Mouse (Mus musculus) stomach, postnatal 0 days (tissue): ENCODE data around the gene Rbm4b. TPM values are rescaled to one million over a fixed set of nuclear protein-coding genes. Genes with fewer than 3 reads are reported as not detected.
A peak's percentile ranks its signal among the peaks of the same experiment; 100 is the strongest.

Experiments used
- ATAC-seq: fragments of 200-750 bp; cut with Nextera tagmentation; 2 replicates; pipeline ENCODE4 v1.8.0; 2017; ENCODE audit not compliant: low FRiP score, low TSS enrichment
- DNase-seq: peaks from one replicate; pipeline ENCODE4 v3.0.0-alpha.2; 2016; ENCODE audit warnings: low spot score
- H3K27ac ChIP-seq: fragments of 300-500 bp; sonication (generic); replicated peaks from 2 replicates; pipeline ENCODE4 v1.5.1; 2014; ENCODE audit warnings: mild to moderate bottlenecking, control low read depth
- H3K27me3 ChIP-seq: fragments of 300-500 bp; sonication (generic); 2 replicates; pipeline ENCODE4 v1.6.1; 2014; ENCODE audit warnings: low read length; ENCODE audit not compliant: control insufficient read depth, insufficient read depth
- H3K36me3 ChIP-seq: fragments of 300-500 bp; sonication (generic); 2 replicates; pipeline ENCODE4 v1.6.1; 2014; ENCODE audit warnings: low read length, mixed read lengths; ENCODE audit not compliant: control insufficient read depth, insufficient read depth
- H3K4me1 ChIP-seq: fragments of 300-500 bp; sonication (generic); replicated peaks from 2 replicates; pipeline ENCODE4 v1.6.1; 2014; ENCODE audit warnings: antibody characterized with exemption; ENCODE audit not compliant: control insufficient read depth, insufficient read depth
- H3K4me2 ChIP-seq: fragments of 300-500 bp; sonication (generic); replicated peaks from 2 replicates; pipeline ENCODE4 v1.6.1; 2014; ENCODE audit warnings: low read depth, mild to moderate bottlenecking, control low read depth, moderate library complexity
- H3K4me3 ChIP-seq: fragments of 300-500 bp; sonication (generic); 2 replicates; pipeline ENCODE4 v1.5.1; 2014; ENCODE audit warnings: low read depth, low read length, control low read depth
- H3K9ac ChIP-seq: fragments of 300-500 bp; sonication (generic); 2 replicates; pipeline ENCODE4 v1.6.1; 2014; ENCODE audit warnings: mild to moderate bottlenecking, low read length, control low read depth, mixed read lengths
- H3K9me3 ChIP-seq: fragments of 300-500 bp; sonication (generic); 2 replicates; pipeline ENCODE4 v1.6.1; 2016; ENCODE audit warnings: low read length; ENCODE audit not compliant: control insufficient read depth
- CTCF ChIP-seq: IDR thresholded peaks from 2 replicates; pipeline ENCODE4 v1.5.1; 2016; ENCODE audit warnings: antibody characterized with exemption, low read depth, mild to moderate bottlenecking, moderate library complexity
- EP300 ChIP-seq: optimal IDR thresholded peaks from 2 replicates; pipeline ENCODE3; 2016; ENCODE audit warnings: antibody characterized with exemption
- WGBS: fragments of 180-500 bp; shearing (Covaris S2); extraction: QIAGEN DNeasy Blood & Tissue Kit; methylation state at CpG from one replicate; pipeline ENCODE4 v1.1.7; 2014; 5-methylcytosine and 5-hydroxymethylcytosine counted together
- polyA plus RNA-seq: library from polyadenylated mRNA; unstranded; fragments of >200 nt; fragmentation: Nextera tagmentation; extraction: Ambion mirVana; gene quantifications from 2 replicates; pipeline ENCODE4 v1.2.1, GENCODE M21; 2015

Rbm4b gene
- polyA plus RNA-seq, 1 experiment from 2014 or later = 17.6 TPM

GRCm38 (mm10) chr19:4745681-4746080 is 10.6 kb upstream of the Rbm4b start:
- no peak overlapping the region for H3K4me2 ChIP-seq

GRCm38 (mm10) chr19:4746611-4747010 is 9.7 kb upstream of the Rbm4b start:
- Histone ChIP-seq H3K4me3 (no peak overlapping the region), H3K27ac (no peak overlapping the region), H3K4me1 (no peaks in the 10 kb centered on the region), H3K4me2 (no peak overlapping the region), H3K36me3 (no peaks in the 10 kb centered on the region), H3K27me3 (no peaks in the 10 kb centered on the region), H3K9me3 (no peaks in the 10 kb centered on the region), H3K9ac (no peak overlapping the region)
- ATAC-seq = no peak
- TF ChIP-seq EP300 (no peak), CTCF (no peak)
- DNase-seq = no peak
- WGBS = 77% methylated on average over 14 of the region's 14 CpGs

More at GRCm38 (mm10) chr19:4745681-4746080, 10.6 kb upstream of the Rbm4b start:
- no peak for TF ChIP-seq CTCF
- no peak for TF ChIP-seq EP300
- Histone ChIP-seq H3K9ac (no peak overlapping the region), H3K27ac (no peak overlapping the region), H3K4me1 (no peaks in the 10 kb centered on the region), H3K27me3 (no peaks in the 10 kb centered on the region), H3K36me3 (no peaks in the 10 kb centered on the region), H3K9me3 (no peaks in the 10 kb centered on the region), H3K4me3 (no peak overlapping the region)
- 92% methylated on average over 10 of the region's 10 CpGs for WGBS
- no peak for ATAC-seq
- no peak for DNase-seq

DNA sequence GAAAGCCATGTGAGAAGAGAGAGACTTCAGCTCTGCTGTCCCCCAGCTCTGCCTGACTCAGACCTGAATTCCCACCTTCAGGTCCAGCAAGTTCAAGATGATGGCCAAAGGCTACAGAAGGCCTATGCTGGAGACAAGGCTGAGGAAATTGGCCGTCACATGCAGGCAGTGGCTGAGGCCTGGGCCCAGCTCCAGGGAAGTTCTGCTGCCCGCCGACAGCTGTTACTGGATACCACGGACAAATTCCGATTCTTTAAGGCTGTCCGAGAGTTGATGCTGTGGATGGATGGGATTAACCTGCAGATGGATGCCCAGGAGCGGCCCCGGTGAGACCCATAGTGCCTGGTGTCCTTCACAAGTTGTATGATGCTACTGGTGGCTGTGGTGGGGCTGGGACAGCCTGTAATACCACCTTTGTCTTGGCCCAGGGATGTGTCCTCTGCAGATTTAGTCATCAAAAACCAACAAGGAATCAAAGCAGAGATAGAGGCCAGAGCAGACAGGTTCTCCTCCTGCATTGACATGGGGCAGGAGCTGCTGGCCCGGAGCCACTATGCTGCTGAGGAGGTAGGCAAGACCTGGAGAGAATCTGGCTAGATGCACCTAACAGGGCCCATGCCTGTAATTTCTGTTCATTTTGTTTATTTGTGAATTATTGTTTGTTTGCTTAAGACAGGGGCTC is 8.5 kb upstream of the Rbm4b start:
- Histone ChIP-seq H3K4me3 (no peak overlapping the region), H3K9ac (no peak overlapping the region; the same call in 1 of the 2 replicates), H3K9me3 (no peaks in the 10 kb centered on the region), H3K27ac (no peak overlapping the region), H3K36me3 (no peaks in the 10 kb centered on the region), H3K4me2 (no peak overlapping the region), H3K27me3 (no peaks in the 10 kb centered on the region), H3K4me1 (no peaks in the 10 kb centered on the region)
- ATAC-seq = no peak
- 92% methylated on average over 9 of the region's 9 CpGs for WGBS
- no peak for DNase-seq
- TF ChIP-seq CTCF (no peak), EP300 (no peak)

DNA sequence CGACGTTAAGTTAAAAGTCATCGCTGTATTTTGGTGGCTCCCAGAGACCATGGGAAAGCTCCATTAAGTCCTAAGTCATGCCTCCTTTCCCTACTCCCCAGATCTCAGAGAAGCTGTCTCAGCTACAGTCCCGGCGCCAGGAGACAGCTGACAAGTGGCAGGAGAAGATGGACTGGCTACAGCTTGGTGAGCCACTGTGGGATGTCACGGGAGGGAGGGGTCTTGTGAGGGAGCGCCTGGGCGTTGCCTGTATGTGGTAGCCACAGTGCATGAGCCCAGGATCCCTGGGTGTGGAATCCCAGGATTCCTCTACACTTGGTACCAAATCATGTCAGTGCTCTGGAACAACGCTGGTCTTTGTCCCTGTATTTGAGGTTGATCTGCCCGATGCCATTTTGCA is 7.8 kb upstream of the Rbm4b start:
- no peaks in the 10 kb centered on the region for H3K9me3 ChIP-seq
- DNase-seq (no peak), ATAC-seq (no peak)
- H3K36me3 ChIP-seq = no peaks in the 10 kb centered on the region
- no peak overlapping the region for H3K4me3 ChIP-seq
- H3K4me2 ChIP-seq = no peak overlapping the region
- no peak overlapping the region for H3K9ac ChIP-seq
- no peak overlapping the region for H3K27ac ChIP-seq
- 79% methylated on average over 10 of the region's 10 CpGs for WGBS
- H3K4me1 ChIP-seq = no peaks in the 10 kb centered on the region
- no peak for TF ChIP-seq CTCF
- TF ChIP-seq EP300 = no peak
- no peaks in the 10 kb centered on the region for H3K27me3 ChIP-seq

DNA sequence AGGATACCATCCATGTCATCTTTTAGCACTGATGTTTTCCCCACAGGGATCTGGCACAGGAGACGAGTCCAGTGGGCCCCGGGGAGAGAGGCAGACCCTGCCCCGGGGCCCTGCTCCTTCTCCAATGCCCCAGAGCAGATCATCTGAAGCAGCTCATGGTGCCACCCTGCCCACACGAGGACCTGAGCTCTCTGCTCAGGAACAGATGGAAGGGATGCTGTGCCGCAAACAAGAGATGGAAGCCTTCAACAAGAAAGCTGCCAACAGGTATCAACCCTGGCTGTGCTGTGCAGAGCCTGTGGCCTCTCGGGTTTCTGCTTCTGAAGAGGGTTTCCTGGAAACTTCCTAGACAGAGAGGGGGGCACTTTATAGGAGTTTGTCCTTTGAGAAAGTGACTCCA is 6.3 kb upstream of the Rbm4b start:
- no peak overlapping the region for H3K9ac ChIP-seq
- H3K36me3 ChIP-seq = no peaks in the 10 kb centered on the region
- H3K27ac ChIP-seq = no peak overlapping the region
- no peaks in the 10 kb centered on the region for H3K9me3 ChIP-seq
- no peaks in the 10 kb centered on the region for H3K4me1 ChIP-seq
- H3K4me2 ChIP-seq = no peak overlapping the region
- no peak for ATAC-seq
- H3K4me3 ChIP-seq = no peak overlapping the region
- 87% methylated on average over 6 of the region's 6 CpGs for WGBS
- TF ChIP-seq CTCF (no peak), EP300 (no peak)
- peak; percentile 12 for DNase-seq
- H3K27me3 ChIP-seq = no peaks in the 10 kb centered on the region

DNA sequence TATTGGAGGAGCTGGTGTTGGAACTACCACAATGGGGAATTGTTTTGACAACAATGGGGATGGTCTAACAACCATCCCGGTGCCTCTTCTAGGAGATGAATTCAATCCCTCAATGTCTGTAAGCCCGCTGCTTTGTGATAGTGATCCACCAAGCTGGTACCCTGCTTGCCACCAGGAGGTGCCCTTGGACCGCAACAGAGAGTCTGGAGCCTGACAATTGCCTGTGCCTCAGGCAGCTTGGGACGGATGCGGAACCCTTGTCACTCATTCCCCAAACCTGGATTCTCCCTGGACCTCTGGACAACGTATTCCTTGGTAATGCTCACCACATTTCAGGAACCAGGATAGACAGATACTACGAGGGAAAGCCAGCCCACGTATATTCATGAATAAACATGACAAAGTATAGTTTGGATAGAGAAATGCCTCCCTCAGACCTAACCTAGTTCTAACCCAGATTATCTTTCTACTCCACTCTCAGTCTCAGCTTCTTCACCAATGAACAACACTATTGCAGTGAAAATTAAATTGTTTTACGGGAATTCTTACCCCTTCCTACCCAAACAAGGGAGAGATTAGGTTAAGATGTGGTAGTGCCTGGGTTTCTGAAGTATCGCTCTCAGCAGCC is 618 bp upstream of the Rbm4b start:
- TF ChIP-seq CTCF (peak; percentile 99), EP300 (no peak)
- peak overlapping the region; percentile 78 for H3K9ac ChIP-seq
- H3K9me3 ChIP-seq = no peaks in the 10 kb centered on the region
- H3K4me2 ChIP-seq = peak overlapping the region; percentile 62
- DNase-seq = peak; percentile 90
- H3K4me3 ChIP-seq = peak overlapping the region; percentile 69
- H3K27ac ChIP-seq = peak overlapping the region; percentile 92
- 1% methylated on average over 10 of the region's 10 CpGs for WGBS
- peak; percentile 77 for ATAC-seq
- no peaks in the 10 kb centered on the region for H3K27me3 ChIP-seq
- H3K36me3 ChIP-seq = no peaks in the 10 kb centered on the region; the same call in 1 of the 2 replicates
- no peaks in the 10 kb centered on the region for H3K4me1 ChIP-seq
